Mouse (Mus musculus) gastrocnemius, postnatal 4 days (tissue): ENCODE measurements around the gene Rpl15. TPM values are rescaled to one million over a fixed set of nuclear protein-coding genes. Genes with fewer than 3 reads are reported as not detected.
"Not testable (repeated sequence)": the region's sequence is repeated elsewhere in the genome, so short reads cannot be mapped to it uniquely, and the experiment has no call there.

Experiments
- DNase-seq, 2 experiments: peaks; one replicate each; pipeline ENCODE4 v3.0.0; 2021 to 2022; ENCODE audit warnings: low spot score in 2 of 2, mixed read lengths in 2 of 2
- total RNA-seq, 2 experiments: library from RNA; stranded (reverse); gene quantifications; 2 replicates each; pipeline ENCODE4 v1.2.3; 2021

The Rpl15 gene
- total RNA-seq, 2 experiments from 2014 or later, result 1,118 to 1,258 TPM

GRCm38 (mm10) chr14:18261203-18261602, 10.0 kb downstream of the Rpl15 start:
- DNase-seq, result no peak

DNA sequence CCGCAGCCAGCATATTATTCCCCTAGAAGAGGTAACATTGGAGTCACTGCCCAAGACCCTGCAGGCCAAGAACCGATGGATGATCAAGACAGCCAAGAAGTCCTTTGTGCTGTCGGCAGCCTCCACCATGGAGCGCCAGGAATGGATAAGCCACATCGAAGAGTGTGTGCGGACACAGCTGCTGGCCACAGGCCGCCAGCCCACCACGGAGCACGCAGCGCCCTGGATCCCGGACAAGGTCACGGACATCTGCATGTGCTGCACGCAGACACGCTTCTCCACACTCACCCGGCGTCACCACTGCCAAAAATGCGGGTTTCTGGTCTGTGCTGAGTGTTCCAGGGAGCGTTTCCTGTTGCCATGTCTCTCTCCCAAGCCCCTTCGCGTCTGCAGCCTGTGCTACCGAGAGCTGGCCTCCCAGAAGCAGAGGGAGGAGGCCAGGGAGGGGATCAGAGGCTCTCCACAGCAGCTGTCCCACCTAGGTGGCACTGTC, 28.5 kb downstream of the Rpl15 start:
- no peak for DNase-seq

DNA sequence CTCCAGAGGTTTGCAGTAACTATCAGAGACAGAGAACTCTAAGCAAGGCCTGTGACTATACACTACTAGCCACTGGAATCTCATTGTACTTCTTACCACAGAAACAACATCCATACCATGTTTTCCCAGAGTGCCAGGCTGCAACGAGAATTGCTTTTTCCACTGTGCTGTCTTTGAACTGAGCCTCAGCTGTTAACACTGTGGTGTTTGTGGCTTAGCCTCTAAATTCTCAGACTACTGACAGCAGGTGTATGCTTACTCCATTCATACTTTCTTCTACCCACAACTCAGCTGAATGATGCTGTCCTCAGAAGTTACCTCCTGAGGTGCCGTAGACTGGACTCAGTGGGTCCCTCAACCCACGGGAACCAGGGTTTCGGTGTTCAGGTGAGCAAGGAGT, 29.4 kb downstream of the Rpl15 start:
- no peak for DNase-seq

DNA sequence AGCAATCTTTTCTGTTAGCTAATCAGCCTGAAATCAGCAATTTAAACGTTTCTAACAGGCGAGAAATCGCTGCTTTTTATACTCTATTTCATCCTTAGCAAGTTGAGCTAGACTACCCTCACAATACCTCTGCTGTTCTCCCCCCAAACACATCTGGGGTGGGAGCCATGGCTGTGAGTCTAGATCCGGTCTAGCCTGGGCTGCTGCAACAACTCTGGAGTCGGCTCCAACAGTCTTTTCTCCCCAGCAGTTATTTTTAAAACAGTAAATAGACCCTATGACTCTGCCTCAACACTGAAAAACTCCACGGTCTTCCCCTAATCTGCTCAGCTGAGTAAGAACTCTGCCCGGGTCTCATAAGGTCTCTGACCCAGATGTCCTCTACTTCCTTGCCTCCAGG, 31.1 kb downstream of the Rpl15 start:
- DNase-seq, result no peak

- DNase-seq, result peak; percentile 97 to 99
These were observed 32.1 kb downstream of the Rpl15 start, which contains the start of gene Nr1d2 for GRCm38 (mm10) chr14:18238750-18239731. TSS of gene Nr1d2 (minus strand) at chr14:18239127.

- peak; percentile 96 to 98 for DNase-seq
These were observed 33.0 kb downstream of the Rpl15 start for GRCm38 (mm10) chr14:18238131-18238749.

DNA sequence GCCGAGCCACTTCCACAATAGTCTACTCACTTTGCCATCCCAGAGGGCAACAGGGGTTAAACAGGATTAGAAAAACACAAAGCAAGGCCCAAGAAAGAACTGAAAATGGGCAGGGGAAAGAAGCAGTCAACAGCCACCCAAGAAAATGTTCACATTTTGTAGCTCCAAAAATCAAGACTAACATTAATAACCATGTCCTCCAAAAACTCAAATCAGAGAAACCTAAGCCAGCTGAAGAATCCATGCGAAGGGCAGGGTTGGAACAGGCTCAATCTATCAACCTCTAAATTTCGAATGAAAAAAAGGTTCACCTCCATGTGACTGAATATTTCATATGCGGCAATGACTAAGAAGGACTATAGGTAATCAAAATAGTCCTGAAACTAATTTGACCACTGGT, 33.8 kb downstream of the Rpl15 start:
- DNase-seq, result no peak

GRCm38 (mm10) chr14:18236496-18237235, 34.5 kb downstream of the Rpl15 start:
- DNase-seq, result not testable (repeated sequence)

DNA sequence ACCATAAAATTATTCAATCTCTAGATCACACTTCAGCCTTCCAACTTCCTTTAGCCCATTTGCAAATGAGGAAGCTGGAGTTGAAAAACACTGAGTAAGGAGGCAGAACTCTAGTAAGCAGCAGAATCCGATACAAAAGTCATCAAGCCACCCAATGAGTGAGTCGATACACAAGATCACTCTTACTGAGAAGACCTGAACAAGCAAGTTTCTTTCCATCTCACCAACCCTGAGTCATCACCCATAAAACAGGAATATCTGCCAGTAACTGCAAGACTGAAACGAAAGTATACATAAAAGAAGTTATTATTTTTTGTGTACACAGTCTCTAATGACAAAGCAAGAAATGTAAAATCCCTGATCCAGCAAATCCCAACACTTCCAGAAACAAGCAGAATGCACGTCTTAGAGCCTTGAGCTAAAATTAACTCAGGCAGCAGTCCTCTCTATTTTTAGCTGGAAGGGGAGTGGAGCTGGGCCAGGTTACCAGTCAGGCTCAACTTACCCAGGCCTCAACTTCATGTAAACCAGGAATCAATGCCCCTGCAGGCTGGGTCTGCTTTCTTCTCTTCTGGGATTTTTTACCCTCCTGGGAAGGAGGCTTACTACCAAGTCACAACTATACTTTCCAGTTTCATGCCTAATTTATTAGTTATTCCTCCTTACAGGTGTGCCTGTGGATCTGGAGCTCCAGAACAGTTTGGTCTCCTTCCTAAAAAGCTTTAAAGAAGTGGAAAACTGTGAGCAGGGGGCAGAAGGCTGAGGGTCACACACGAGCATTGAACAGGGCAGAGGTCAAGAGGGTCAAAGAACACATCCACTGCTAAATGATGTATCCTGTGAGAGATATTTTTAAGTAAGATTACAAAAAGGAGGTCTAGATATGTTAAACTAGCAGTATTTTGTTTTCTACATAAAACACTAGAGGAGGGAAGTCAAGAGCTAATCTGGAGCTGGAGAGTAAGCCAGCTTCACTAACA, 36.9 kb downstream of the Rpl15 start:
- no peak for DNase-seq

DNA sequence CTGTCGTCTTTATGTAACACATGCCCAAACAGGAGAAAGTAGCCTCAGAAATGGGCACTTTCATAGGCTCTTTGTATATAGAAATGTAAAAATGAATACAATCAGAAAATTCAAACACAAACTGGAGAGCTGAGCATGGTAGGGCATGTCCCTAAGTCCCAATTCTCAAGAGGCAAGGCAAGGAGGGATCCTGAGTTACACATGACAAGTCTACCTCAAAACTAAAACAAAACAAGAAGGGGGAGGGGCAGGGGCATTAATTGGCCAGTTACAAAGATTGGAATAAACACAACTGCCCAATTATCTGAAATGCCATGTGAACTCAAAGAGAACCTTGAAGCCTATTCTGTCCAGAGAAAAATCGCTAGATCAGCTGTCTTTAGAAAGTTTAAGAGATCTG, 38.1 kb downstream of the Rpl15 start:
- DNase-seq, result no peak

DNA sequence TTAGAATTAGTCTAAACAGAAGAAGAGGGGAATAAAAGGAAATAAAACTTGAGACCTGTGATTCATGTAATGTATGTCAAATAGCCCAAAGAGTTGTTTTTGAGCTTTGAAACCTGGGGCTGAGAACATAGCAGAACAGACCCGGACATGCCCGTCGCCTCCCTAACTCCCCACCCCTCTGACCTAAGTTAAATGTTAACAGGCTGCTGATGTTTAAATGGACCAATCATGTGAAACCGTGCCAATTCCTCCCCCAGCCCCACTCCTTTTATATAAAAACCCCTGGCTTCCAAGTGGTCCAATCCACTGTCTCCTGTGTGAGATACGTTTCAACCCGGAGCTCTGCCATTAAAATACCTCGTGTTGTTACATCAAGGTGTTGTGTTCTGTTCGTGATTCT, 39.3 kb downstream of the Rpl15 start:
- DNase-seq, result not testable (repeated sequence)

GRCm38 (mm10) chr14:18229751-18230150, 41.4 kb downstream of the Rpl15 start:
- not testable (repeated sequence) for DNase-seq

DNA sequence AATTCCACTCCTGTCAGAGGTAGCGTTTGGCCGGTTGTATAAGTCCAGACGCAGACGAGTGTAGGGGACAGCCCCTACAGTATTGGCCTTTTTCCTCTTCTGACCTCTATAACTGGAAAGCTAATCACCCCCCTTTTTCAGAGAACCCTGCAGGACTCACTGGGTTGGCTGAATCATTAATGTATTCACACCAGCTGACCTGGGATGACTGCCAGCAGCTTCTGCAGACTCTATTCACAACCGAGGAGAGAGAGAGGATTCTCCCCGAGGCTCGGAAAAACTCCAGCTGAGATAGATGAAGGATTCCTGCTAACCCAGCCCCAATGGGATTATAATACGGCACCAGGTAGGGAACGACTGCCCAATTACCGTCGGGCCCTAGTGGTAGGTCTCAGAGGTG, 45.0 kb downstream of the Rpl15 start:
- DNase-seq, result not testable (repeated sequence)

- DNase-seq, result not testable (repeated sequence)
These were observed 45.8 kb downstream of the Rpl15 start for GRCm38 (mm10) chr14:18225431-18225830.

DNA sequence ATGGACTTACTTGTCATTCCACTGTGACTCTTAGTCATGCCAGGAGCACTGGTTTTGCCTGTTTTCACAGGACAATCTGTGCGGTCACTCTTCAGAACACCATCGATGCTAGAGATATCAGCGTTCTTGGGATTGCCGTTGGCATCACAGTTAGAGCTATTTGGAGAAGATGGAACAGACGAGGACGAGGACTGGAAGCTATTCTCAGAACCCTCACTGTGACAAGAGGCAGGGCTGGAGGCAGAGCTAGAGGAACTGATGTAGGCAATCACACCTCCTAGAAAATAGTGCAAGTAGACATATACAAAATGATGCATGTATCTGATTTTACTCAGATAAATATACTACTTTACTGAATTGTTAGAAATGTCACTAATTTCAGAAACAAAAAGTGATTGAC, 49.2 kb downstream of the Rpl15 start:
- no peak for DNase-seq

Other genes with a start within 250 kb of the Rpl15 start
- 10 to 100 TPM; 43.0 to 52.7 TPM for gene Nr1d2, start 32.3 kb downstream of the Rpl15 start, total RNA-seq
- 10 to 100 TPM; 36.1 to 39.2 TPM for gene Nkiras1, start 255 bp downstream of the Rpl15 start, total RNA-seq
- gene Ube2e1, start 60.5 kb upstream of the Rpl15 start, total RNA-seq, result 100 to 1,000 TPM in 1 of 2 experiments, 10 to 100 TPM in 1; 96.6 to 102 TPM